Mouse (Mus musculus): ENCODE data around the gene Hsd11b1. TPM values are rescaled to one million over a fixed set of nuclear protein-coding genes. Genes with fewer than 3 reads are reported as not detected.

The Hsd11b1 gene
- 0.42 and 1.1 TPM in 2 replicates for polyA plus RNA-seq (2015; fragmentation: Nextera tagmentation; extraction: Ambion mirVana)

- Histone ChIP-seq H3K36me3 (ENCODE audit: control insufficient read depth, insufficient read depth) (no peaks in the 10 kb centered on the region), H3K4me3 (replicated peaks; ENCODE audit: low read length) (no peak within 1 kb of the TSS), H3K27ac (ENCODE audit: low read length) (peak within 1 kb of the TSS; percentile 31), H3K4me2 (ENCODE audit: low read length) (no peak within 1 kb of the TSS), H3K9me3 (ENCODE audit: control insufficient read depth, low read length) (no peaks in the 10 kb centered on the region), H3K4me1 (replicated peaks; ENCODE audit: control insufficient read depth, insufficient read depth, low read length) (peaks cover 8% of the 10 kb centered on the region), H3K9ac (replicated peaks; ENCODE audit: low read depth, low read length) (no peak within 1 kb of the TSS), H3K27me3 (replicated peaks; ENCODE audit: control insufficient read depth, insufficient read depth, low read length) (no peaks in the 10 kb centered on the region)
- no peak for ATAC-seq
- 49% methylated on average over 5 of the region's 5 CpGs for WGBS
Measured at GRCm38 (mm10) chr1:193263955-193264598, at the start of gene Hsd11b1. TSS of gene Hsd11b1 (minus strand) at chr1:193264075.

DNA sequence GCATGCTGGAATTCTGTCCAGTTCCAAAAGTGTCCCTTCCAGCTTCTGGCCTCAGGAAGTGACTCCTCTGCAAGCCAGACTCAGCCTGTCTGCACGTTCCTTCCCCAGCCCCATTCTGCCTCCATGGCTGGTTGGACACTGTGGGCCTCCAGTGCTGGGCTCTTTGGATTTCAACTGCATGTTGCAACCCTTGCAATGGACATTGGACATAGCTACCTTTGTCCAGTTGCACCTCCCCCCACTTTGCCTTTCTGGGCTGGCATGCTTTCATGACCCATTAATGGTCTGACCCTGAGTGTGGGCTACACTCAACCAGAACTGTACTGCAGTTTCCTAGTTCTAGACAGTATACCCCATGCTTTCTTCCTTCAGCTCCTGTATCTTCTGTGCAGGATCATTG lies 47.7 kb upstream of the Hsd11b1 start:
- H3K4me2 ChIP-seq (ENCODE audit: low read length) = no peak overlapping the region
- ATAC-seq = no peak
- H3K4me1 ChIP-seq (replicated peaks; ENCODE audit: control insufficient read depth, insufficient read depth, low read length) = peaks cover 11% of the 10 kb centered on the region; the same call in 1 of the 2 replicates
- WGBS = 89% methylated on average over 1 of the region's 1 CpGs
- no peaks in the 10 kb centered on the region for H3K27me3 ChIP-seq (replicated peaks; ENCODE audit: control insufficient read depth, insufficient read depth, low read length)
- H3K9ac ChIP-seq (replicated peaks; ENCODE audit: low read depth, low read length) = no peak overlapping the region
- H3K4me3 ChIP-seq (replicated peaks; ENCODE audit: low read length) = no peak overlapping the region
- no peaks in the 10 kb centered on the region for H3K9me3 ChIP-seq (ENCODE audit: control insufficient read depth, low read length)
- no peaks in the 10 kb centered on the region for H3K36me3 ChIP-seq (ENCODE audit: control insufficient read depth, insufficient read depth)
- H3K27ac ChIP-seq (ENCODE audit: low read length) = no peak overlapping the region

GRCm38 (mm10) chr1:193310519-193311085 lies 46.7 kb upstream of the Hsd11b1 start:
- no peaks in the 10 kb centered on the region for H3K9me3 ChIP-seq (ENCODE audit: control insufficient read depth, low read length)
- H3K4me3 ChIP-seq (replicated peaks; ENCODE audit: low read length) = no peak overlapping the region
- H3K4me1 ChIP-seq (replicated peaks; ENCODE audit: control insufficient read depth, insufficient read depth, low read length) = peaks cover 5% of the 10 kb centered on the region; the same call in 1 of the 2 replicates
- no peaks in the 10 kb centered on the region for H3K27me3 ChIP-seq (replicated peaks; ENCODE audit: control insufficient read depth, insufficient read depth, low read length)
- 91% methylated on average over 3 of the region's 3 CpGs for WGBS
- H3K27ac ChIP-seq (ENCODE audit: low read length) = no peak overlapping the region
- H3K36me3 ChIP-seq (ENCODE audit: control insufficient read depth, insufficient read depth) = no peaks in the 10 kb centered on the region
- no peak for ATAC-seq
- no peak overlapping the region for H3K9ac ChIP-seq (replicated peaks; ENCODE audit: low read depth, low read length)
- no peak overlapping the region for H3K4me2 ChIP-seq (ENCODE audit: low read length)

DNA sequence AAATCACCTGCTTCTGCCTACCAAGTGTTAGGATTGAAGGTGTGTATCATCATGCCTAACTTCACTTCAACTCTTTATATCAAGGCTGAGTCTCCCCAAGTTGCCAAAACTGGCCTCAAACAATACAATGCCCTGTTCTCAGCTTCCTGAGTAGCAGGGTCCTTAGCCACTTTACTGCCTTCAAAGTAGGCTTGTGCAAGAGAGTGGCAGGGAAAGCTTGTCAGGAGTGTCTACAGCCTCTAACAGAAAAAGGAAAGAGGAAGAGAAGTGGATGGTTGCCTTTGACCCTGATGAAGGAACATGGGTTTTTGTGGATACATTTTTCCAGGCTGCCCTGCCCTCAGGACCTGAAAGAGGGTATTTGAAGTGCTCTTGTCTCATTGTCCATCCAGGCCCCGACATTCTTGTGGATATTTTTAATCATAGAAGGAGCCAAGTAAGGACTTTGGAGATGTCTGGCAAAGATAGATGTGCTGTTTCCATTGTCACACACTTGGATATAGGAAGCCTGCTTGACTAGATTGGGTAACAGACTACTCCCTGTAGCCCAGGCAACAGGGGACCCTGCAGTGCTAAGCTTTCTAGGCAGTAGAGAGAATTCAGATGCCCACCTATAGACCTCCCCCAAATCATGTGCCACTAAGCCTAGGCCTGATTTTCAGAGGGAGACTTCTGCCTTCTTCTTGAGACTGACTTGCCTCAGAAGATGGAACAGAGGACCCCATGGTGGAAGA lies 46.1 kb upstream of the Hsd11b1 start:
- WGBS = 79% methylated on average over 1 of the region's 1 CpGs
- no peak overlapping the region for H3K9ac ChIP-seq (replicated peaks; ENCODE audit: low read depth, low read length)
- H3K4me2 ChIP-seq (ENCODE audit: low read length) = no peak overlapping the region
- peaks cover 6% of the 10 kb centered on the region; the same call in 1 of the 2 replicates for H3K4me1 ChIP-seq (replicated peaks; ENCODE audit: control insufficient read depth, insufficient read depth, low read length)
- H3K4me3 ChIP-seq (replicated peaks; ENCODE audit: low read length) = no peak overlapping the region
- no peak for ATAC-seq
- H3K27me3 ChIP-seq (replicated peaks; ENCODE audit: control insufficient read depth, insufficient read depth, low read length) = no peaks in the 10 kb centered on the region
- no peaks in the 10 kb centered on the region for H3K36me3 ChIP-seq (ENCODE audit: control insufficient read depth, insufficient read depth)
- no peak overlapping the region for H3K27ac ChIP-seq (ENCODE audit: low read length)
- no peaks in the 10 kb centered on the region for H3K9me3 ChIP-seq (ENCODE audit: control insufficient read depth, low read length)

GRCm38 (mm10) chr1:193306832-193307231 lies 43.0 kb upstream of the Hsd11b1 start:
- Histone ChIP-seq H3K9ac (replicated peaks; ENCODE audit: low read depth, low read length) (no peak overlapping the region), H3K36me3 (ENCODE audit: control insufficient read depth, insufficient read depth) (no peaks in the 10 kb centered on the region), H3K4me3 (replicated peaks; ENCODE audit: low read length) (no peak overlapping the region), H3K27ac (ENCODE audit: low read length) (no peak overlapping the region), H3K4me2 (ENCODE audit: low read length) (no peak overlapping the region), H3K4me1 (replicated peaks; ENCODE audit: control insufficient read depth, insufficient read depth, low read length) (peaks cover 6% of the 10 kb centered on the region; the same call in 1 of the 2 replicates), H3K9me3 (ENCODE audit: control insufficient read depth, low read length) (no peaks in the 10 kb centered on the region), H3K27me3 (replicated peaks; ENCODE audit: control insufficient read depth, insufficient read depth, low read length) (no peaks in the 10 kb centered on the region)
- 91% methylated on average over 2 of the region's 2 CpGs for WGBS
- no peak for ATAC-seq

- Histone ChIP-seq H3K27ac (ENCODE audit: low read length) (peak overlapping the region; percentile 77), H3K9ac (replicated peaks; ENCODE audit: low read depth, low read length) (no peak overlapping the region), H3K27me3 (replicated peaks; ENCODE audit: control insufficient read depth, insufficient read depth, low read length) (no peaks in the 10 kb centered on the region), H3K4me3 (replicated peaks; ENCODE audit: low read length) (no peak overlapping the region), H3K36me3 (ENCODE audit: control insufficient read depth, insufficient read depth) (no peaks in the 10 kb centered on the region), H3K4me1 (replicated peaks; ENCODE audit: control insufficient read depth, insufficient read depth, low read length) (peaks cover 6% of the 10 kb centered on the region; the same call in 1 of the 2 replicates), H3K4me2 (ENCODE audit: low read length) (no peak overlapping the region), H3K9me3 (ENCODE audit: control insufficient read depth, low read length) (no peaks in the 10 kb centered on the region)
- 18% methylated on average over 7 of the region's 7 CpGs for WGBS
- peak; percentile 93 for ATAC-seq
Measured at GRCm38 (mm10) chr1:193305386-193305785, 41.5 kb upstream of the Hsd11b1 start.

DNA sequence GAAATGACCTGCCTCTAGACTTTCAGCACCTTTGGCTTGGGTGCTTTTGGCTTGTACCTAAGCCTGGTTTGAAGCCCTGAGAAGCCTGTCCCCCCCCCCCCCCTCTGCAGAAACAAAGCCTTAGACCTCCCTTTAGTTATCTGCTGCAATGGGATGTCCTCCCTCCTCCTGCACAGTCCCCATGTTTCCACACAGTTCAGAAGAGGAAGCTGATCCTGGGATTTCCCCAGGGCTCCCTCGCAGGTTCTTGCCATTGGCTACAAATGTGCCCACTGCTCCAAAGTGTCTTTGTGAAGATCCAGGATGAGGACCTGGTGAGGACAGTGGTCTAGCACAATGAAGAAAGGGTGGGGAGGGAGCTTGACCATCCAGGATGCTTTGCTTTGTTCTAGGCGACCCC lies 39.2 kb upstream of the Hsd11b1 start:
- H3K4me1 ChIP-seq (replicated peaks; ENCODE audit: control insufficient read depth, insufficient read depth, low read length) = peaks cover 6% of the 10 kb centered on the region; the same call in 1 of the 2 replicates
- H3K9me3 ChIP-seq (ENCODE audit: control insufficient read depth, low read length) = no peaks in the 10 kb centered on the region
- H3K4me3 ChIP-seq (replicated peaks; ENCODE audit: low read length) = no peak overlapping the region
- no peaks in the 10 kb centered on the region for H3K27me3 ChIP-seq (replicated peaks; ENCODE audit: control insufficient read depth, insufficient read depth, low read length)
- no peak for ATAC-seq
- H3K4me2 ChIP-seq (ENCODE audit: low read length) = no peak overlapping the region
- 61% methylated on average over 2 of the region's 2 CpGs for WGBS
- H3K9ac ChIP-seq (replicated peaks; ENCODE audit: low read depth, low read length) = no peak overlapping the region
- no peaks in the 10 kb centered on the region for H3K36me3 ChIP-seq (ENCODE audit: control insufficient read depth, insufficient read depth)
- H3K27ac ChIP-seq (ENCODE audit: low read length) = no peak overlapping the region

DNA sequence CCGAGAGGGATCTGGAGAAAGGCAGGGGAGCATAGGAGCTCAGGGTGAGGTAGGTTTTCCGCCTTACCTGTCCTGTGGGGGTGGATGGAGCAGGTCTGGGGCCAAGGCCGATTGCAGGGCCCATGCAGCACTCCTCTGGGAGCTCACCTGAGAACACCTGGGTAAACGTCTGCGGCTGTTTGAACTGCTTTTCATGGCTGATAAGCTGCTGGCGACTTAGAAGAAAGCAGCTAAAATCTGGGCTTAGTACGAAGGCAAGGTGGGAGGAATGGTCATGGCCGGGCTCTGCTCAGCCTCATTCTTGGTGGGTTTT lies 38.2 kb upstream of the Hsd11b1 start:
- Histone ChIP-seq H3K9ac (replicated peaks; ENCODE audit: low read depth, low read length) (no peak overlapping the region), H3K27ac (ENCODE audit: low read length) (no peak overlapping the region), H3K27me3 (replicated peaks; ENCODE audit: control insufficient read depth, insufficient read depth, low read length) (no peaks in the 10 kb centered on the region), H3K4me1 (replicated peaks; ENCODE audit: control insufficient read depth, insufficient read depth, low read length) (peaks cover 6% of the 10 kb centered on the region; the same call in 1 of the 2 replicates), H3K9me3 (ENCODE audit: control insufficient read depth, low read length) (no peaks in the 10 kb centered on the region), H3K4me3 (replicated peaks; ENCODE audit: low read length) (no peak overlapping the region), H3K4me2 (ENCODE audit: low read length) (no peak overlapping the region), H3K36me3 (ENCODE audit: control insufficient read depth, insufficient read depth) (no peaks in the 10 kb centered on the region)
- ATAC-seq = no peak
- 67% methylated on average over 8 of the region's 8 CpGs for WGBS

DNA sequence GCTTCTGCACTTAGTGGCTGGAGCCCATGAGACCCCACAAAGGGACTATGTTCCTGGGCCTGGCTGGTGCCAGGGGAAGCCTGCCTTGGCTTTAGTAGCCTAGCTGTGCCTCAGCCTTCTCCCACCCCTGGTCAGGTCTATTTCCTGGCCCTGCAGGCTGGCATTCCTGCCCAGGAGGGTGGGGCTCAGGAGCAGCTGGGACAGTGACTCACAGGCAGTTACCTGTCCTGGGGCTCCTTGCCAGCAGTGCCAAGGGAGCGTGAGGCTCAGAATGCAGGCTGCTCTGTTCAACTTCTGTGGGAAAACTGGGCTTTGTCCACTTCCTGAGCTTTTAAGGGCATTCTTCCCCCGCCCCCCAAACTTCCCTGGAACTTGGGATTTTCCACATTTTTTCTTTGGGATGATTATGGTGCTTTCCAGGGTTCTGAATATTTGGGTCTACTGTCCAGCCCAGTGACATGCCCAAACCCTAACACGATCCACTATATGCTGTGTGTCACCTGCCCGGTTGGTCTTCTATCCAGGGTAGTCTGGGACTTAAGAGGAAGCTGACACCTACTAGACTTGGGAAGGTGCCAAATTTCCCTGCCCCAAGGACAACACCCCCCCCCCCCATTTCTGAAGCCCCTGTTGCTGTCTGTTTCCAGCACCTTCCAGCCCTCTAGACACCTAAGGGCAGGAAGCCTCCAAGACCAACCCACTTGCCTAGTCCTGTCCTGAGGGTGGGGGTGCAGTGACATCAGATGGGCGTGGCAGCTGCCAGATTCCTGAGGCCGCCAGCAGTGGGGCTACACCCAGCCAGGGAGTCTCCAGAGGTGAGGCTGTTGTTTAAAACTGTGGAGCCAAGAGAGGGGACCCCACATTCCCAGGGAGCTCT lies 37.6 kb upstream of the Hsd11b1 start:
- H3K27ac ChIP-seq (ENCODE audit: low read length) = no peak overlapping the region
- H3K27me3 ChIP-seq (replicated peaks; ENCODE audit: control insufficient read depth, insufficient read depth, low read length) = no peaks in the 10 kb centered on the region
- H3K9me3 ChIP-seq (ENCODE audit: control insufficient read depth, low read length) = no peaks in the 10 kb centered on the region
- H3K4me1 ChIP-seq (replicated peaks; ENCODE audit: control insufficient read depth, insufficient read depth, low read length) = peaks cover 6% of the 10 kb centered on the region; the same call in 1 of the 2 replicates
- no peak for ATAC-seq
- H3K36me3 ChIP-seq (ENCODE audit: control insufficient read depth, insufficient read depth) = no peaks in the 10 kb centered on the region
- no peak overlapping the region for H3K4me3 ChIP-seq (replicated peaks; ENCODE audit: low read length)
- H3K9ac ChIP-seq (replicated peaks; ENCODE audit: low read depth, low read length) = no peak overlapping the region
- no peak overlapping the region for H3K4me2 ChIP-seq (ENCODE audit: low read length)
- 74% methylated on average over 6 of the region's 6 CpGs for WGBS
